Mouse (Mus musculus): ENCODE results near the gene 4931428L18Rik. TPM values are rescaled to one million over a fixed set of nuclear protein-coding genes. Genes with fewer than 3 reads are reported as not detected.

Gene 4931428L18Rik
- polyA plus RNA-seq (2014; fragmentation: Illumina TruSeq; extraction: RNeasy Lipid Tissue Mini Kit (QIAGEN cat#74804); ENCODE audit: insufficient read depth, low read depth, low replicate concordance): not detected

DNA sequence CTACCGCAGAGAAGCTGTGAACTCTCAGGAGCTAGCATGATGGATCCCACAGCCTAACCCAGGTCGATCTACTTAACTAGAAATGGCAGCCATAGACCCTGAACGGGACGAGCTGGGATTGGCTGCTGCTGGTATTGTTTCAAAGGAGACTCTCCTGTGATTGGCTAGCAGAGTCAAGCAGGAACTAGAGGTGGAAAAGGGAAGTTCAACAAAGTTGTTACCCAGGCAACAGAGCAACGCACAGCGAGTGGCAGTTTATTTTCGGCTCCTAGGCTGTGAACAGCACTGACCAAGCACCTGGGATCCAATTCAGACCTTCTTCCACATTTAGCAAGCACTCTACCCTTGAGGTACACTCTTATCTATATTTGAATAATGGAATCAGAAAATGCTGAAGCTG is at the start of gene 4931428L18Rik, which contains the start of gene Pih1d3:
Gene 4931428L18Rik (minus strand): TSS at position 121 of the 400 bp plus-strand sequence.
Gene Pih1d3 (plus strand): TSS at position 275 of the 400 bp plus-strand sequence.

GRCm38 (mm10) chr1:31176101-31176500 is 46.4 kb downstream of the 4931428L18Rik start, which contains the start of gene Lgsn:
Lgsn (plus strand) TSS chr1:31176401.

GRCm38 (mm10) chr1:30977868-30978267 is 244.6 kb downstream of the 4931428L18Rik start, which contains the start of gene AC153137.1:
AC153137.1 (minus strand) TSS chr1:30977968.

Other genes with a start within 250 kb of the 4931428L18Rik start
- not detected for gene AC153137.1, start 244.7 kb downstream of the 4931428L18Rik start, polyA plus RNA-seq (2014; fragmentation: Illumina TruSeq; extraction: RNeasy Lipid Tissue Mini Kit (QIAGEN cat#74804); ENCODE audit: insufficient read depth, low read depth, low replicate concordance)
- gene Lgsn, start 46.3 kb downstream of the 4931428L18Rik start, polyA plus RNA-seq (2014; fragmentation: Illumina TruSeq; extraction: RNeasy Lipid Tissue Mini Kit (QIAGEN cat#74804); ENCODE audit: insufficient read depth, low read depth, low replicate concordance): not detected
- gene Pih1d3, start 154 bp upstream of the 4931428L18Rik start, polyA plus RNA-seq (2014; fragmentation: Illumina TruSeq; extraction: RNeasy Lipid Tissue Mini Kit (QIAGEN cat#74804); ENCODE audit: insufficient read depth, low read depth, low replicate concordance): not detected

Measured in lung, adult 10 weeks (tissue).